Mouse (Mus musculus): Measurements from ENCODE around the gene Tuba1a. TPM values are rescaled to one million over a fixed set of nuclear protein-coding genes. Genes with fewer than 3 reads are reported as not detected.
A peak's percentile ranks its signal among the peaks of the same experiment; 100 is the strongest.

The Tuba1a gene
- total RNA-seq (2021), result 1,000 to 10,000 TPM; 1,021 to 1,172 TPM

- DNase-seq (ENCODE audit: extremely low spot score in 1 of 2, low spot score in 1 of 2), result peak; percentile 89 to 93
These were observed at the start of gene Tuba1a, which contains the start of gene Gm49450 for GRCm38 (mm10) chr15:98953401-98954356. TSS of gene Tuba1a (minus strand) at chr15:98953703. TSS of gene Gm49450 (minus strand) at chr15:98953551.

DNA sequence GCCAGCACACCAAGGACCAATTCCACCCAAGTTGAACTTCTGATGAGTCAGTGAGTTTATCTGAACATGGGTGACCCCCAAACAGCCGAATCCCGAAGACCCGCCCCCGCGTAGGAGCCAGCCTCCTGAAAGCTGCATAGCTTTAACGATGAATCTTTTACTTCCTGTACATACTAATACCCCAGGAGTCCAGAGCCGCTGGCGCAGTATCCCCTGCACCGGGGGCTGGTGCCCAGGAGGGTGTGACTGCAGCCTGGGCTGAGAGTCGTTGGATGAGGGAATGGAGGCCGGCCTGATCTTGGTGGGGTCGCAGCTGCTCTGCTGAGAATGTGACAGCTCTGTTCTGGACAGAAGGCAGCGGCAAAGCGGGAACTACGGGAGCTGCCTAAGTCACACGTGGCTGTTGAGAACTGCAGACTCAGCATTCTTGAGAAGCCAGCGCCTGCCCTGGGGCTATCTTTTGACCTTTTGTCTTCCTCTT lies 48.0 kb upstream of the Tuba1a start:
- DNase-seq (ENCODE audit: extremely low spot score in 1 of 2, low spot score in 1 of 2), result no peak

GRCm38 (mm10) chr15:99000535-99001283 lies 47.2 kb upstream of the Tuba1a start:
- DNase-seq (ENCODE audit: extremely low spot score in 1 of 2, low spot score in 1 of 2), result peak in 1 of 2 experiments; percentile 67

GRCm38 (mm10) chr15:98998775-98999157 lies 45.3 kb upstream of the Tuba1a start:
- no peak for DNase-seq (ENCODE audit: extremely low spot score in 1 of 2, low spot score in 1 of 2)

DNA sequence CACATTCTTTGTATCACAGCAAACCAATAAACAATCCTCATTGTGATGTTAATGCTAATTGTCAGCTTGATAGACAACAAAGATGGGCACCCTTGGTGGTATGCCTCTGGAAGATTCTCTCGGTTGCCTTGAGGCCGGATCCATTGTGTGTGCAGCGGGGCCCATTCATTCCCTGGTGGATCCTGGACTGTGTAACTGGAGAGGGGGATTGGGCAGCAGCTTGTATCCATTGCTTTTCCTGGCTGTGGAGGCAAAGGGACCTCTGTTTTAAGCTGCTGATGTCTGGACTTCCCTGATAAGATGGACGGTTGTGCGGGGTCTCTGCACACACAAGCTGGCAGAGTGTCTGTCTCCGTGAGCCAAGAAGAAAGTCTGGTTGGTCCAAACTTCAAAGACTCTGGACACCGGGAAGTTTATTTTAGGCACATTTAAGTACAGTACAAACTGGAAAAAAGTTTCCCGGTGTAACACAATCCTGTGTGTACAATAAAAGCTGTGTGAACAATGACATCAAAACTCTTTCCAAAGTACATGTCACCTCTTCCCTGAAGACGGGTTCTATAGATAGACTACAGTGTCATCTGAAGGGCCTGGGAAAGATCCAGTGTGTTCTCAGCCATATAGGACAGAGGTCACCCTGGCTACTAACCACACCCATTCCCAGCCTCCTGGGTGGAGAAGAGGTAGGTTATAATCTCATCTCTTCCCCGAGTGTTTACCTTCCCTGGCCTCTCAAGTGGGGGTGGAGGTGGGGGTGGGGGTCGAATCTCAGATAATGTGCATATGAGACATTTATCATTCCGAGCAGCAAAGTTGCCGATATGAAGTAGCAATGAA lies 44.7 kb upstream of the Tuba1a start:
- no peak for DNase-seq (ENCODE audit: extremely low spot score in 1 of 2, low spot score in 1 of 2)

GRCm38 (mm10) chr15:98996840-98997239 lies 43.3 kb upstream of the Tuba1a start:
- no peak for DNase-seq (ENCODE audit: extremely low spot score in 1 of 2, low spot score in 1 of 2)

- DNase-seq (ENCODE audit: extremely low spot score in 1 of 2, low spot score in 1 of 2), result no peak
These were observed 41.5 kb upstream of the Tuba1a start for GRCm38 (mm10) chr15:98994957-98995520.

- DNase-seq (ENCODE audit: extremely low spot score in 1 of 2, low spot score in 1 of 2), result peak in 1 of 2 experiments; percentile 91
These were observed 40.4 kb upstream of the Tuba1a start for GRCm38 (mm10) chr15:98993865-98994264.

DNA sequence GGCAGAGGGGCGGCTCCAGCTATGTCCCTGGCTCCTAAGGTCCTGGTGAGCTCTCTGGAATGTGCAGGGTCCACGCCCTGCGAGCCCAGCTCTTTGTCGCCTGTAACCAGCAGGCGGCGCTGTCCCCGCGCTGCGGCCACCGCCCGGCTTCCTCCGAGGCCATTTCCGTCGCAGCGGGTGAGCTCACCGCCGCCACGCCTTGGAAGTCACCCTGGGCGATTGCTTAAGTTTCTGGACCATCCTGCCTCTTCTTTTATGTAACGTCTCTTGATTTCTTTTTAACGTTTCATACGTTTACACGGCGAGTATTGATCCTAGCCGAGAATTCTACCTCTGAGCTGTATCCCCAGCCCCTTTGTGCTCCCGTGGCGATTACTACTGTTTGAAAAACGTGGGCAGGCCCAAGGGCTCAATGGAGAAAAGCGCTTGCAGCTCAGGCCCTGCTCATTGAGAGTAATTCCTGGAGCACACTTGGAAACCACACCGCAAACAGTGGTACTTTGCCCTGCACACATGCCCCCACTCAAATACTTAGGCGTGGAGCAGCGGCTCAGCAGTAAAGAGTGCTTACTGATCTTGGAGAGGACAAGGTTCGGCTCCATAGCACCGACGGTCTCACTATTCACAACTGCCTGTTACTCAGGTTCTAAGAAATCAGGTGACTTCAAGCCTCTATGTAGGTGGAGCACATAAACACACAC lies 39.7 kb upstream of the Tuba1a start:
- peak; percentile 95 to 97 for DNase-seq (ENCODE audit: extremely low spot score in 1 of 2, low spot score in 1 of 2)

DNA sequence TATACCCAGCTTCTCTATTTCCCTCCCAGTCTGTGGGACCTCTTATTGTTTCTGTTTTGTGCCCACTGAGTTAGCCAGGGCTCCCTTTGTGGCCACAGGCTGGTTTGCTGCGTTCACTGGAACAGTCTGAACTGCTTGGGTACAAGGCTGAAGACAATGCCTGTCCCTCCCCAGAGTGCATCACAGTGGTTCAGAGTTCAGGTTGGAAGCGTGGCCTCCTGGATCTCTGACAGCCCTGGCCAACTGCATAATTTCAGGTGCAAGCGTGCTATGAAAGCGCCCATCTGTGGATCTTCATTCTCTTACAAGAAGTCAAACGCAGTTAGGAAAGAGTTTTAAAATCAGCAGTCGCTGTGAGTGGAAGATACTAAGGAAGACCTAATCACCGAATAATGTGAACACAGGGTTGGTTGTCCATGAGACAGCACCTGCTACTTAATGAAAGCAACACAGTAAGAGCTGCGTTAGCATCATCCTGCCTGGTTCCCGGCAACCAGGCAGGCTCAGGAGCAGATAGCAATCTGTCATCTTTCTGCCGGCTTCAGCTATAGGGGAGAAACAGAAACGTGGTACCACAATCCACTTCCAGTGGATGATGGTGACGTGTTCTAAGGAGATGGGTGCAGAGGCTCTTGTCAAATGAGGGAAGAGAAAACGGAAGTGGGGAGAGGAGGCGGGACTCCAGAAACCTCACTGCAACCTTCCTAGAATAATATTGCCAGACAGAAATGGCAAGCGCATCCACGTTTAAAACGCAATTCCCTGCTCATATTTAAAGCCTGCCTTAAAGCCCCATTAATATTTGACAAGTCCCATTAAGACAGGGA lies 38.8 kb upstream of the Tuba1a start:
- DNase-seq (ENCODE audit: extremely low spot score in 1 of 2, low spot score in 1 of 2), result peak; percentile 50 to 52

- no peak for DNase-seq (ENCODE audit: extremely low spot score in 1 of 2, low spot score in 1 of 2)
These were observed 38.1 kb upstream of the Tuba1a start for GRCm38 (mm10) chr15:98991540-98992050.

DNA sequence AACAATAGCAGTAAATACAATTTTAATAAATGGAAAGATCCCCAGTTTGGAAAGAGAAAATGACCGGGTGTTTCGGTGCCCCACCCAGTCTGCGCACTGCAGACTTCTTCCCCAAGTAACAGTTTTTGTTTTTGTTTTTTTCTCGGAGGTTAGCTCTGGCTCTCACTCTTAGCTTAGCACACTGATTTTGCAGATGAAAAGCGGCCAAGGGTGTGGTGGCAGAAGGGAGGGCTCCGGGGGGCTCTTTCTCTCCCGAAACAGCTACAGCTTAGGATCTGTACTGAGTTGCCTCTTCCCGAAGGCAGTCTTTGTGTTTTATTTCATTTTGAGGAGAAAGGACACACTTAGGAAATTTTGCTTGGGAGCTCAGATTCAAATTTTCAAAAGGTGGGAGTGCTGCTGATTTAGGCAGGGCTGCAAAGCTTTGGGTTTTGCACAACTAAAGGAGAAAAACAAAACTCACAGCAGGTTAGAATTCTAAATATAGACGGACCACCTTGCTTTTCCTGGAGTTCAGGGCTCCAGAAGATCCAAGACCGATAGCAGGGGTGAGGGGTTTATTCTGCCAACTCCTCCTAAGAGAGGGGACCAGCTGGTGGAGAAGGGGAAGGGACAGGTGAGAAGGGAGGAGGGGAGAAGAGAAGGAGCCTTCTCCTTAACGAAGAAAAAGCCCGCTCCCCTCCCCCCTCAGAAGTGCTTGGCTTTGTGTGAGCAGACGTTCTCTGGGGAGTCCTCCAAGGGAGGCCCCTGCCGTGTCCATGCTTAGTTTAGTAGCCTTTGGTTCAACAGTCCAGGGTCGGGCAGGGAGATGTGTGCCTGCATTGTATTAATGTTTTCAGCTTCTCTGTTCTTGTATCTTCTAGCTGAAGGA lies 37.4 kb upstream of the Tuba1a start:
- DNase-seq (ENCODE audit: extremely low spot score in 1 of 2, low spot score in 1 of 2), result no peak

DNA sequence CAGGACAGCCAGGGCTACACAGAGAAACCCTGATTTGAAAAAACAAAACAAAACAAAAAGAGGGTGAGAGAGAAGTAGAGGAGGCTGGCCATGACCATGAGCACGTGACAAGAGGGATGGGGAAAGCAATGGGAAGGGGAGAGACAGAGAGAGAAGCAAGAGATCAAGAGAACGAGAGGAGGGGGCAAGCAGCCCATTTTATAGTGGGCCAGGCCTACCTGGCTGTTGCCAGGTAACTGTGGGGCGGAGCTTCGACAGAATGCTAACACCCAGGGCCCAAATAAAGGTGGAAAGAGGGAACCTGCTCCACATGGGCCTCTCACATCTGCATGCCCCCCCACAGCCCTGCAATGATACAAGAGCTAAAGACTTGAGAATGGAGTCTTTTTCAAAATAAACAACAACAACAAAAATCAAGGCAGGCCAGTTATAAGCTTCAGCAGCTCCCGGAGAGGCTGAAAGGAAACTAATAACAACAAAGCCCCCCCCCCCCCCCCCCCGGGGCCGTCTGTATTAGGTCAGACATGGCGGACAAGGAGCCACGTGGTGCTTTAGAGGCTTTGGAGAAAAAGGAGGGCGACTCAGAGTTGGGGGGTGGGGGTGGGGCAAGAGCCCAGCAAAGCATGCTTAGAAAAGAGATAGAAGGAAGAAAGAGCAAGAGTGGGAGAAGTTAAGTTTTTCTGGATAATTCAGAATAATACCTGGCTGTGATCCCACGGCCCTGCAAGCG lies 36.4 kb upstream of the Tuba1a start:
- DNase-seq (ENCODE audit: extremely low spot score in 1 of 2, low spot score in 1 of 2), result no peak

- no peak for DNase-seq (ENCODE audit: extremely low spot score in 1 of 2, low spot score in 1 of 2)
These were observed 35.3 kb upstream of the Tuba1a start for GRCm38 (mm10) chr15:98988787-98989186.

DNA sequence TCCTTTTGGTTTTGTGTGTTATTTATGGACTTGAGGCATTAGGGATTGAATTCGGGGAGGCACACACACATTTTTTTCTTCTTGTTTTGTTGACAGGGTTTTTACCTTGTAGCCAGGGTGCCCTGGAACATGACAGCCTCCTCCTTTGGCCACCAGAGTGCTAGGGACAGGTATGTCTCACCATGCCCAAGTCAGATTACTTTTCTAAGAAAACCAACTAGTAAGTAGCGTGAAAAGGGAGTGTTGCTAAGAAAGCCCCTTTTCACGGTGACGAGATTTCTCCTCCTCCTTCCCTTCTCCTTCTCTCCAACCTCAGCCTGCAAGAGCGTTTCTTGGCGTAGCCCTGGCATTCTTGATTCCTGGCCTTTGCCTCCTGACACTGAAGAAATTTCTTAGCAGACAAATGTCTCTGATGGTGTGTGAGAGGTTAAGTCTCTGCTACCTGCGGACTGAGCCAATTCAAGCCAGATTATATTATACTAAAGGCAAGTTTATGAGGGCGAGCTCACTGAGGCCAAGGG lies 34.2 kb upstream of the Tuba1a start:
- DNase-seq (ENCODE audit: extremely low spot score in 1 of 2, low spot score in 1 of 2), result no peak

DNA sequence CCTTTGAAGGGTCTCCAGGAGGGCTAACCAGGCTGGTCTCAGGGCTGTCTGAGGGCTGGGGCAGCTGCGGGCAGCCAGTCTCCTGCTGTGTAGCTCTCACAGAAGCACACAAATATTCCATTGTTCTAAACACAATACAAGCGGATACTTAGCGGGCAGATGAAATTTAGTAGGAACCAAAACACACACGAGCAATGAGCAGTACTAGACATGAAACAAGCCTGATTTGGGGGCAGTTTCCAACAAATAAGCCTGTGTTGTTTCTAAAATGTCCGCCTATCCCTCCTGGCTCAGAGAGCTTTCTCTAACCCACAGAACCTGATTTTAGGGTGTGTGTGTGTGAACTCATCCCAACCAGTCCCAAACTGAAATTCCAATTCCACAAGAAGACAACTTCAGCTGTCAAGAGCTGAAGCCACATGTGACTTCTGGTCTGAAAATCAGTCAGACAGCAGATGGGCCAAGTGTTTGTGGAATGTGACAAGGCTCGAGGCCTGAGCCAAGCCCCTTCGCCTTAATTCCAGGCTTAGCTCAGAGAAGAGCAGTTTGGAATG lies 33.7 kb upstream of the Tuba1a start:
- DNase-seq (ENCODE audit: extremely low spot score in 1 of 2, low spot score in 1 of 2), result no peak

Measured in layer of hippocampus, postnatal 25 days (tissue).